Mouse (Mus musculus) embryonic facial prominence, embryonic 10.5 days (tissue): Measurements from ENCODE around the gene Noc4l. TPM values are rescaled to one million over a fixed set of nuclear protein-coding genes. Genes with fewer than 3 reads are reported as not detected.

Experiments used
- DNase-seq: peaks from one replicate; pipeline ENCODE4 v3.0.0-alpha.2; 2017; ENCODE audit warnings: low spot score
- H3K27ac ChIP-seq: fragments of 300-500 bp; sonication (generic); replicated peaks from 2 replicates; pipeline ENCODE4 v1.5.1; 2016; ENCODE audit warnings: mild to moderate bottlenecking
- H3K27me3 ChIP-seq: fragments of 300-500 bp; sonication (generic); replicated peaks from 2 replicates; pipeline ENCODE4 v1.6.1; 2016; ENCODE audit warnings: low read depth, mild to moderate bottlenecking; ENCODE audit not compliant: poor library complexity, severe bottlenecking
- H3K36me3 ChIP-seq: fragments of 300-500 bp; sonication (generic); replicated peaks from 2 replicates; pipeline ENCODE4 v1.6.1; 2016; ENCODE audit warnings: mild to moderate bottlenecking, moderate library complexity
- H3K4me1 ChIP-seq: fragments of 300-500 bp; sonication (generic); 2 replicates; pipeline ENCODE4 v1.6.1; 2016
- H3K4me3 ChIP-seq: fragments of 300-500 bp; sonication (generic); 2 replicates; pipeline ENCODE4 v1.5.1; 2016; ENCODE audit warnings: mild to moderate bottlenecking, moderate library complexity
- H3K9me3 ChIP-seq: fragments of 300-500 bp; sonication (generic); 2 replicates; pipeline ENCODE4 v1.6.1; 2016; ENCODE audit warnings: mild to moderate bottlenecking
- WGBS: fragments of 180-500 bp; shearing (Covaris S2); methylation state at CpG from one replicate; pipeline ENCODE4 v1.1.7; 2016; 5-methylcytosine and 5-hydroxymethylcytosine counted together
- polyA plus RNA-seq: library from polyadenylated mRNA; unstranded; fragments of >200 nt; fragmentation: Nextera tagmentation; extraction: Ambion mirVana; gene quantifications from 2 replicates; pipeline ENCODE4 v1.2.1, GENCODE M21; 2016

Gene Noc4l
- 89.2 and 95.0 TPM in 2 replicates for polyA plus RNA-seq

DNA sequence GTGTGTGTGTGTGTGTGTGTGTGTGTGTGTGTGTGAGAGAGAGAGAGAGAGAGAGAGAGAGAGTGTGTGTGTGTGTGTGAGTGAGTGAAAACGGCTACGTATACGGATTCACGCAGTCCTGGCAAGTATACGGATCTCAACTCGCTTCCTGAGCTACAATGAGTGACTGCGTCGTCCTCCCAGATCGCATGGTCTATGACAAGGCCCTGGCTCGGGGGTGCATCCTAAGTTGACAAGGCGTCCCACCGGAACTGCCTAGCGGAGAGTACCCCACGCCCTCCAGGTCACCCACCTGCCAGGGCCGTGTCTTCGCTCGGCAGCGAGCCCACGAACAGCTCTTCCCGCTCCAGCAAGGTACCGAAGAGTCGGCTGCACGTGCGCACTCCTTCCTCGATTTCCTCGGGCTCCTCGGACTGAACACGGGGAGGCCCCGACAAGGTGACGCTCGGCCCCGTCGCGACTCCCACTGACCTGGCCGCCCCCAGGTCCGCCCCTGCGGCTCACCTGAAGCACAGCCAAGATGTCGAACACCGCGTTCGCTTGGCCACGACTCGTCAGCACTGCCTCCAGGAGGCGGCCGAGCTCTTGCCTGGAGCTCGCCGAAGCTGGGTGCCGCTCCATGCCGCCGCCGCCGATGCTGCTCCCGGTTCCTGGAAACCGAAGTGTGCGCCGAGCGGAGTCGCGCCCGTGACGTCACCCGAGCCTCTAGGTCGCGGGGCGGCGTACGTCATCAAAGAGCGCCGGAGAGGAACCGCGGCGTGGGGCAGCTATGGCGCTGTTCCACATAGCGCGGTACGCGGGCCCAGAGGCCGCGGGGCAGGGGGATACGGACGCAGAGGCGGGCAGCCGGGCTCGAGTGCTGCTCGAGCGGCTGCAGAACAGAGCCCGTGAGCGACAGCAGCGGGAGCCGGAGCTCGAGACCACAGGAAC, at the start of gene Noc4l, which contains the start of gene Ddx51:
TSS of gene Noc4l (minus strand) at position 699 of the 930 bp plus-strand sequence.
TSS of gene Ddx51 (plus strand) at position 733 of the 930 bp plus-strand sequence.
- peaks cover 19% of the 10 kb centered on the region for H3K4me1 ChIP-seq
- H3K4me3 ChIP-seq = peak within 1 kb of the TSS; percentile 90
- no peaks in the 10 kb centered on the region for H3K9me3 ChIP-seq
- WGBS = 1% methylated on average over 91 of the region's 91 CpGs
- peaks cover 77% of the 10 kb centered on the region for H3K36me3 ChIP-seq
- peak within 1 kb of the TSS; percentile 87 for H3K27ac ChIP-seq
- no peaks in the 10 kb centered on the region for H3K27me3 ChIP-seq
- peak; percentile 96 for DNase-seq

DNA sequence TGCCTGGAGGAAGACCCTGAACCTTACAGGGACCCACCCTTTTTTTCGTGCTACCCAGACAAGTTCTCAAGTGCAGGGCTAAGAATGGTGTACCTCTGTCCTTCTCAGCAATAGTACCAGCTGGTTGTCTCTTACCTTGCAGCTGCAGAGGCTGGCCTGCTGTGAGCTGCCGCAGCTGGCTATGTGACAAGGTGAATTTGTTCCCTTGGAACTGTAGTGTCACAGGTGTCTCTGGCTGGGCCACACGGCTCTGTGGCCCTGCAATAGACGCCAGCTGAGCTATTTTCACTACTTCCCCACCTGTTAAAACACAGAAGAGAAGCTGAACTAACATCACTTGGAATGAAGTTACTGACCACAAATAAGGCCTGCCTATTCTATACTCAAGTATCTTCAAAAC, 45.4 kb upstream of the Noc4l start:
- no peaks in the 10 kb centered on the region for H3K9me3 ChIP-seq
- H3K4me3 ChIP-seq = no peak overlapping the region
- H3K36me3 ChIP-seq = peaks cover 97% of the 10 kb centered on the region
- WGBS = 86% methylated on average over 4 of the region's 4 CpGs
- no peaks in the 10 kb centered on the region for H3K27me3 ChIP-seq
- H3K27ac ChIP-seq = no peak overlapping the region
- no peak for DNase-seq
- H3K4me1 ChIP-seq = no peaks in the 10 kb centered on the region

DNA sequence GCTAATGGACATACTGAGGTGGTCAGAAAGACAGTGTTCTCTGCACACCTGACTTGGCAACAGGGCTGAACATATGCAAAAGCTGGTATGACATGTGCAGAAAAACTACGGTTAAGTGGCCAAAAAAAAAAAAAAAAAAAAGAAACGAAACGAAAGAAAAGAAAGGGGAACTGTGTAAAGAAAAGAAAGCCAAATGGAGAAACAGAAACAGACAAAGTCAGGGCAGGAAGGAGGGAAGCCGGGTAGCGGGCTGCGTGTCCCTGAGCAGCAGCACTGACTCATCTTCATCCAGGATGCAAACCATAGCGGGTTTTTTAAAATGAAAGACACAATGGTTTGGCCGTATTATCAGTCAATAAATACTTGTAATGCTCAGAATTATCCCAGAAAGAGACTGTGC, 28.8 kb upstream of the Noc4l start:
- H3K4me1 ChIP-seq = no peaks in the 10 kb centered on the region
- no peaks in the 10 kb centered on the region for H3K27me3 ChIP-seq
- no peak for DNase-seq
- H3K27ac ChIP-seq = no peak overlapping the region
- no peak overlapping the region for H3K4me3 ChIP-seq
- H3K9me3 ChIP-seq = no peaks in the 10 kb centered on the region
- H3K36me3 ChIP-seq = peaks cover 99% of the 10 kb centered on the region
- WGBS = 93% methylated on average over 8 of the region's 8 CpGs

DNA sequence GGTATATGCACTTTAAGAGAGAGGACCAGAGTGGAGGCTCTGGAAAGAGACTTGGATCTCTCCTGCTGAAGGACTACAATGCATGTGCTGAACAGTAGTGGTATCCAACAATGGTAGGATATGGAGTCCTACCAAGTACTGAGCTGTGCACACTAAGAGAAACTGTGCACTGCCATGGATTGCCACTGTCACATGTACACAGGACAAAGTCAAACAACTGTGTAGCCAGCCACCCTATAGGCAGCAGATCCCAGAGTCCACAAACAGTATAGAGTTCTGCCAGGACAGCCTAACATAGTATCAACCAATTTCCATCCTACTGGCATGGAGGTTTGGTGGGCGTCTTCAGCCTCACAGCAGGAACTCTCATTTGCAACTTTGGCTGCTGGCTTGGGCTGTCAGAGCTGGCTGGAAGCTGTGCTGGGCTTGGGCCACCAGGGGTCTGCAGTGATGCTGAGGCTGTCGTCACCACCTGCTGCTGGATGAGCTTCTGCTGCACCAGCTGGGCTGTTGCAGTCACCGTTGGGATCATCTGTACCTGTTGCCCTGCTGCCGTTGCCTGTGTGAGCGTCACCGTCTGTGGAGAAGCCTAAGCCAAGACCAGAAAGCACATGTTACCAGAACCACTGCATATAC, 12.4 kb upstream of the Noc4l start:
- WGBS = 68% methylated on average over 6 of the region's 6 CpGs
- peaks cover 100% of the 10 kb centered on the region for H3K36me3 ChIP-seq

DNA sequence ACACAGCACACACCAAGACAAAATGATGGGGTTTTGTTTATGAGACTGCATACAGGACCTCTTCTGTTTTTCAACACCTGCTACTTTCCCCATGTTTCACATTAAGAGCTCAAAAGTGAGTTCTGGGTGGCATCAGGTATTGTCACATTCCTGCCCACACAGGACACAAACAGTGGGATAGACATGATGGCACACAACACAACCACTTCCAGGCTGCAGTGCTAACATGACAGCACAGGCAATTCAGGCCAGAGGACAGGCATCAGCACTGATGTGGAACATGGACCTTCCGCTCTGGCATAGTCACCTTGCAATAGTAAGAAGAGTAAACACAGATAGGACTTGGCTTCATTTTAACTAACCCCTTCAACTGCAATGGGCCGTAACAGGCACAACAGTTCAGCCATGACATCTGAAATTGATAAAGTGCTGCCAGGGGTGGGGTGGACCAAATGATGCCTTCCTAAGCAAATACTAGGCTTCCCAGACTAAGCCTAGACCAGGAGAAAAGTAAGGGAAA, 11.6 kb upstream of the Noc4l start:
- Histone ChIP-seq H3K27ac (no peak overlapping the region), H3K36me3 (peaks cover 100% of the 10 kb centered on the region), H3K9me3 (no peaks in the 10 kb centered on the region), H3K4me3 (no peak overlapping the region), H3K4me1 (no peaks in the 10 kb centered on the region), H3K27me3 (no peaks in the 10 kb centered on the region)
- 95% methylated on average over 2 of the region's 2 CpGs for WGBS
- no peak for DNase-seq

More for the DNA sequence above, 12.4 kb upstream of the Noc4l start:
- Histone ChIP-seq H3K27ac (no peak overlapping the region), H3K27me3 (no peaks in the 10 kb centered on the region), H3K4me1 (no peaks in the 10 kb centered on the region), H3K4me3 (no peak overlapping the region), H3K9me3 (no peaks in the 10 kb centered on the region)
- DNase-seq = no peak

DNA sequence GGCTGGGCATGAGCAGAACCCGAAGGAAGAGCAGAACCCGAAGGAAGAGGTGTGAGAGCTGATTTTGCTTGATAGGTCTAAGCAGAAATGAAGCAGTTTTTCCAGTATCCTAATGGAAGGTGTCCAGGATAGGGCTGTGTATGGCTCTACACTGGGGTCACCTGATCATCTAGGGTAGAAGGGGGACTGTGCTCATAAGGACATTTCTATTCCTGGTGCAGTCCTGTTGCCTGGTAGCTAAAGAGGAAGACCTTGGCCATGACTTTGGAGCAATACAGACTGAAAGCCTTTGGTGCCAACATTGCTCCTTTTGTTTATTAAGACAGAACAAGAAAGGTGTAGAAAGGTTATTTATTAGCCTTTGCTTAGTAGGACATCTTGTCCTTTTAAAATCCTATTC, 10.8 kb upstream of the Noc4l start:
- DNase-seq = no peak
- H3K4me3 ChIP-seq = no peak overlapping the region
- 89% methylated on average over 2 of the region's 2 CpGs for WGBS
- no peaks in the 10 kb centered on the region for H3K9me3 ChIP-seq
- no peaks in the 10 kb centered on the region for H3K4me1 ChIP-seq
- H3K27ac ChIP-seq = no peak overlapping the region
- H3K27me3 ChIP-seq = no peaks in the 10 kb centered on the region
- H3K36me3 ChIP-seq = peaks cover 100% of the 10 kb centered on the region

DNA sequence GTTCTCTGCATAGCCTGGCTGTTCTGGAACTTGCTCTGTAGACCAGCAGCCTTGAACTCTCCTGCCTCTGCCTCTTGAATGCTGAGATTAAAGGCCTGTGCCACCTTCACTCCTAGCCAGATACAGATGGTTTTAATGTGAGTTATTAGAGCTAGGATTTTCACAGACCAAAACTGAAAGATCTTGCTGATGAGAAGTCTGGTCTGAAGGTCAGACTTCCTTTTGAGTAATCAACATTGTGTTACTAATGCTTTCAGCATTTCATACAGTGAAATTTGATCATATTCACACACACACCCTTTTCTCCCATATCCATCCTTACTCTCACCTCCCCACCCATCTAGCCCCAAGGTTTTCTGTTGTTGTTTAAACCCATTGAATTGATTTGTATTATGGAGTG, 6.5 kb upstream of the Noc4l start:
- H3K4me1 ChIP-seq = no peaks in the 10 kb centered on the region
- DNase-seq = no peak
- peaks cover 100% of the 10 kb centered on the region for H3K36me3 ChIP-seq
- H3K27ac ChIP-seq = no peak overlapping the region
- H3K27me3 ChIP-seq = no peaks in the 10 kb centered on the region
- no peak overlapping the region for H3K4me3 ChIP-seq
- H3K9me3 ChIP-seq = no peaks in the 10 kb centered on the region

DNA sequence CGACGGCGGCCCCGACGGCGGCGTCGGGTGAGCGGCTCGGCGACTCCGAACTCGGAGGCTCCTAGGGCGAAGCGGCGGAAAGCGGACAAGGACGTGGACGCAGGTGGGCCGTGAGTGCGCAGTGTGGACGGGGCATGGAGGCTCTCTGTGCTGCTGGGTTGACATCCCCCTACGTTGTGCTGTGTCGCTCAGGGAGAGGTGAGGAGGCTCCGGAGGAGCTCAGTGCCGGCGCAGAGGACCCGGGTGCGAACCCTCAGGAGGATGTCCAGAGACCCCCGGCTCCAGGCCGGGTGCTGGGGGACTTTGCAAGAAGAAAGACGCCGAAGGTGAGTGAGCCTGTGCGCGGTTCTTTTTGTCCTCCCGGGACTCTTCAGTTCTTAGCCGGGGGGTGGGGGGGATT, 469 bp upstream of the Noc4l start:
- Histone ChIP-seq H3K27me3 (no peaks in the 10 kb centered on the region), H3K36me3 (peaks cover 77% of the 10 kb centered on the region), H3K4me1 (peaks cover 19% of the 10 kb centered on the region), H3K9me3 (no peaks in the 10 kb centered on the region), H3K27ac (peak overlapping the region; percentile 87), H3K4me3 (peak overlapping the region; percentile 90)
- DNase-seq = no peak
- WGBS = 1% methylated on average over 37 of the region's 37 CpGs

DNA sequence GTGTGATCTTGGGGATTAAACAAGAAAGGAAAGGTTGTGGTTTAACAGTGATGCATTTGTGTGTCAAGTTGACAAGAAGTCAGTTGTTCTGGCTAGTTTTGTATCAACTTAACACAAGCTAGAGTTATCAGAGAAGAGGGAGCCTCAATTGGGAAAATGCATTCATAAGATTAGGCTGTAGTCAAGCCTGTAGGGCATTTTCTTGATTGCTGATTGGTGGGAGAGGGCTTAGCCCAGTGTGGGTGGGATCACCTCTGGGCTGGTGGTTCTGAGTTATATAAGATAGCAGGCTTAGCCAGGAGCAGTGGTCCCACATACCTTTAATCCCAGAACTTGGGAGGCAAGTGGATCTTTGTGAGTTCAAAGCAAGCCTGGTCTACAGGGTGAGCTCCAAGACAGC, 6.8 kb downstream of the Noc4l start:
- H3K27ac ChIP-seq = no peak overlapping the region
- no peaks in the 10 kb centered on the region for H3K9me3 ChIP-seq
- peaks cover 69% of the 10 kb centered on the region for H3K36me3 ChIP-seq
- no peaks in the 10 kb centered on the region for H3K4me1 ChIP-seq
- DNase-seq = no peak
- H3K27me3 ChIP-seq = no peaks in the 10 kb centered on the region
- no peak overlapping the region for H3K4me3 ChIP-seq

DNA sequence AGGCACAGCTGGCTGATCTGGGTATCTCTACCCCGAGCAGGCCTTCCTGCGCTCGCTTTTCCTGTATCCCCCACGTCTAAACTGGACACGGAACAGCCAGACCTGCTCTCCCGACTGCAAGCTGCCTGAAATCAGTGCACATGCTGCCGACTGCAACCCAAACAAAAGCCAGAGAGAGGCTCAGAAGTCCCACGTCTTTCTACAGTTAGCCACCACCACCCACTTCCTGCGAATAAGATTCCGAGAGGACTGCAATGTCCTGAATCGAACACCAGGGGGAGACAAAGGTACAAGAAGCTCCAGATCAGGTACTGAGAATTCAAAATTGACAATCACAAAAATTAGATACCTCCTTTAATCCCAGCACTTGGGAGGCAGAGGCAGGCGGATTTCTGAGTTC, 13.8 kb downstream of the Noc4l start:
- whole genome bisulfite sequencing = 25% methylated on average over 12 of the region's 12 CpGs
- H3K27me3 ChIP-seq = no peaks in the 10 kb centered on the region; the same call in 1 of the 2 replicates
- peak overlapping the region; percentile 38 for H3K4me3 ChIP-seq
- peaks cover 5% of the 10 kb centered on the region; the same call in 1 of the 2 replicates for H3K4me1 ChIP-seq
- peak overlapping the region; percentile 67; the same call in 1 of the 2 replicates for H3K27ac ChIP-seq
- no peaks in the 10 kb centered on the region for H3K9me3 ChIP-seq
- DNase-seq = peak; percentile 71
- H3K36me3 ChIP-seq = 0 out of 2 replicates have a peak, but pooled peaks cover 2% of the 10 kb centered on the region

DNA sequence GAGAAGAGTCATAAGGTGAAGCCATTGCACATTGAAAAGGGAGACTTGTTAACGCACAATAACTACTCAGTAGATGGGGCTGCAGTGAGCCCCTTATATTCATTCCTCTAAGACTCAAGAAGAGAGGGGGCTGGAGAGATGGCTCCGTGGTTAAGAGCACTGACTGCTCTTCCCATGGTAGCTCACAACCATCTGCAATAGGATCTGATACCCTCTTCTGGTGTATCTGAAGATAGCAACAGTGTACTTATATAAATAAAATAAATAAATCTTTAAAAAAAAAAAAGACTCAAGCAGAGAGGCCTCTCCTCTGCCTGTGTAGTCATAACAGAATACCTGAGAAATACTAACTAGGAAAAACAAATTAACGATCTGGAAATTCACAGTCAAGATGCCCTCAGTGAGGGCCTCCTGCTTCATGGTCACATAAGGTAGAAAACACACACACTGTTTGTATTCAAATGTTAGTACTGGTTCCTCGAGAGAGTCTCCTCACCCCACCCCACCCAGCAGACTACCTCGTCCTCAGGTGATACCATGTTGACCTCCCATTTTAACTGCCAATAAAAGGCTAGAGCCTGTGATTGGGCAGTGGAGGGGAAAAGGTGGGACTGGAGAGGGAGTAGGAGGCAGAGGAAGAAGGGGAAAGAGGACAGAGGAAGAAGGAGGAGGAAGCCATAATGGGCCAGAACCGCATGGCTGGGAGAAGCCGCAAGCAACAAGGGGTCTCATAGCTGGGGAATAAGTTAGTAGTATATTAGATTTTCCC, 14.7 kb downstream of the Noc4l start:
- WGBS = 82% methylated on average over 7 of the region's 7 CpGs
- no peak for DNase-seq

More for the DNA sequence above, 14.7 kb downstream of the Noc4l start:
- Histone ChIP-seq H3K9me3 (no peaks in the 10 kb centered on the region), H3K4me3 (no peak overlapping the region), H3K27me3 (no peaks in the 10 kb centered on the region; the same call in 1 of the 2 replicates), H3K36me3 (no peaks in the 10 kb centered on the region), H3K4me1 (peaks cover 5% of the 10 kb centered on the region; the same call in 1 of the 2 replicates), H3K27ac (no peak overlapping the region)
